Mouse (Mus musculus) frontal cortex, adult 2 months (tissue): Measurements from ENCODE around the gene Zfp597. TPM values are rescaled to one million over a fixed set of nuclear protein-coding genes. Genes with fewer than 3 reads are reported as not detected.
"Not testable (repeated sequence)": the region's sequence is repeated elsewhere in the genome, so short reads cannot be mapped to it uniquely, and the experiment has no call there.

ENCODE experiments used
- DNase-seq, 2 experiments: peaks; one replicate each; pipeline ENCODE4 v3.0.0; 2022; ENCODE audit warnings: low spot score in 1 of 2; ENCODE audit errors: extremely low spot score in 1 of 2
- polyA plus RNA-seq: library from polyadenylated mRNA; depleted of rRNA; stranded (reverse); fragments of >200 nt; gene quantifications from 2 replicates; pipeline ENCODE4 v1.2.3, GENCODE M21; 2012

Gene Zfp597
- polyA plus RNA-seq, 1 experiment = 10.4 TPM

- no peak for DNase-seq
These were observed 12.5 kb downstream of the Zfp597 start for GRCm38 (mm10) chr16:3871815-3872214.

GRCm38 (mm10) chr16:3859254-3859653 is 25.1 kb downstream of the Zfp597 start:
- DNase-seq = no peak

GRCm38 (mm10) chr16:3855776-3856175 is 28.6 kb downstream of the Zfp597 start:
- no peak for DNase-seq

GRCm38 (mm10) chr16:3854437-3855182 is 29.8 kb downstream of the Zfp597 start:
- no peak for DNase-seq

- no peak for DNase-seq
These were observed 31.8 kb downstream of the Zfp597 start for GRCm38 (mm10) chr16:3852586-3852985.

- not testable (repeated sequence) for DNase-seq
These were observed 33.1 kb downstream of the Zfp597 start for GRCm38 (mm10) chr16:3851301-3851700.

- no peak for DNase-seq
These were observed 35.9 kb downstream of the Zfp597 start for GRCm38 (mm10) chr16:3848416-3848815.

GRCm38 (mm10) chr16:3847871-3848270 is 36.5 kb downstream of the Zfp597 start:
- no peak for DNase-seq

- DNase-seq = peak; percentile 97
These were observed 37.4 kb downstream of the Zfp597 start, which contains the start of gene Zfp174 for GRCm38 (mm10) chr16:3846711-3847518. TSS of gene Zfp174 (plus strand) at chr16:3847268.

- no peak for DNase-seq
These were observed 40.6 kb downstream of the Zfp597 start for GRCm38 (mm10) chr16:3843796-3844195.

GRCm38 (mm10) chr16:3842989-3843388 is 41.4 kb downstream of the Zfp597 start:
- DNase-seq = no peak

GRCm38 (mm10) chr16:3839157-3839885 is 45.0 kb downstream of the Zfp597 start:
- DNase-seq = peak in 1 of 2 experiments; percentile 27

- no peak for DNase-seq
These were observed 48.9 kb downstream of the Zfp597 start for GRCm38 (mm10) chr16:3835461-3835860.

- no peak for DNase-seq
These were observed 53.7 kb downstream of the Zfp597 start, which contains the start of gene Olfr15 for GRCm38 (mm10) chr16:3830588-3831109. TSS of gene Olfr15 (plus strand) at chr16:3830878.

- no peak for DNase-seq
These were observed 54.6 kb downstream of the Zfp597 start for GRCm38 (mm10) chr16:3829727-3830126.

- DNase-seq = no peak
These were observed 56.3 kb downstream of the Zfp597 start for GRCm38 (mm10) chr16:3828021-3828420.

- DNase-seq = no peak
These were observed 64.2 kb downstream of the Zfp597 start for GRCm38 (mm10) chr16:3820202-3820601.

GRCm38 (mm10) chr16:3814667-3815066 is 69.7 kb downstream of the Zfp597 start:
- DNase-seq = not testable (repeated sequence)
